Comparison of ENCODE assay signal across 18 mouse cellular contexts in genomic region chr6:131264175-131264574, GRCm38 (mm10). TPM values are rescaled to one million over a fixed set of nuclear protein-coding genes. Genes with fewer than 3 reads are reported as not detected.
"Had no signal": no experiment of that assay in that cellular context is flagged by ENCODE, and none has a peak within 500 bp of the region (broad histone marks: within the 10 kb centered on the region; RNA-seq: fewer than 3 reads in every experiment).

No protein-coding gene starts in this region.

- H3K4me3 ChIP-seq: neural tube, embryonic 15.5 days; stomach, embryonic 15.5 days had no signal

- H3K27me3 ChIP-seq: neural tube, embryonic 15.5 days; stomach, embryonic 15.5 days had no signal

- H3K4me1 ChIP-seq: neural tube, embryonic 15.5 days; stomach, embryonic 15.5 days had no signal

- H3K27ac ChIP-seq: neural tube, embryonic 15.5 days; stomach, embryonic 15.5 days; stomach, postnatal 0 days had no signal

- H3K9ac ChIP-seq: neural tube, embryonic 15.5 days; stomach, embryonic 15.5 days had no signal

- H3K4me2 ChIP-seq: neural tube, embryonic 15.5 days; stomach, embryonic 15.5 days had no signal

- DNase-seq: retina, postnatal 1 day; right cerebral cortex, adult 18-20 months; right cerebral cortex, postnatal 14 days; right cerebral cortex, postnatal 25 days; right cerebral cortex, postnatal 4 days; spleen, adult 18-20 months; thymus, adult 18-20 months; thymus, adult 2 months; thymus, postnatal 14 days; thymus, postnatal 25 days; thymus, postnatal 36 days; thymus, postnatal 4 days had no signal

- H3K9me3 ChIP-seq: neural tube, embryonic 15.5 days; stomach, embryonic 15.5 days had no signal

- H3K36me3 ChIP-seq: neural tube, embryonic 15.5 days; stomach, embryonic 15.5 days had no signal

RNA-seq across cellular contexts. Expression of gene Klra2, which starts 17.0 kb away (rescaled TPM):
- polyA plus RNA-seq: neural tube, embryonic 15.5 days; stomach, embryonic 14.5 days; testis, adult 2 months; thymus, postnatal 0 days had no signal
